Mouse (Mus musculus) splenic B cell, adult 2 months (primary cell): ENCODE measurements around the gene Caly.

ENCODE experiments used
- DNase-seq: peaks from one replicate; pipeline ENCODE4 v3.0.0-alpha.2; 2011; ENCODE audit warnings: low read depth, low spot score
- H3K27me3 ChIP-seq: 2 replicates; pipeline ENCODE4 v1.6.1; 2012; ENCODE audit warnings: mild to moderate bottlenecking, low read length, moderate library complexity, mixed read lengths; ENCODE audit not compliant: control insufficient read depth, poor library complexity, insufficient read depth, severe bottlenecking
- H3K36me3 ChIP-seq: 2 replicates; pipeline ENCODE4 v1.6.1; 2012; ENCODE audit warnings: mild to moderate bottlenecking, low read length, moderate library complexity, mixed read lengths; ENCODE audit not compliant: control insufficient read depth, poor library complexity, insufficient read depth, severe bottlenecking

The Caly gene

GRCm38 (mm10) chr7:140101498-140101897 is 19.1 kb upstream of the Caly start:
- H3K27me3 ChIP-seq: no peaks in the 10 kb centered on the region
- H3K36me3 ChIP-seq: peaks cover 3% of the 10 kb centered on the region; the same call in 1 of the 2 replicates
- DNase-seq: no peak

- no peak for DNase-seq
- H3K27me3 ChIP-seq: no peaks in the 10 kb centered on the region
- no peaks in the 10 kb centered on the region for H3K36me3 ChIP-seq
Observed at GRCm38 (mm10) chr7:140098466-140098865, 16.1 kb upstream of the Caly start.

DNA sequence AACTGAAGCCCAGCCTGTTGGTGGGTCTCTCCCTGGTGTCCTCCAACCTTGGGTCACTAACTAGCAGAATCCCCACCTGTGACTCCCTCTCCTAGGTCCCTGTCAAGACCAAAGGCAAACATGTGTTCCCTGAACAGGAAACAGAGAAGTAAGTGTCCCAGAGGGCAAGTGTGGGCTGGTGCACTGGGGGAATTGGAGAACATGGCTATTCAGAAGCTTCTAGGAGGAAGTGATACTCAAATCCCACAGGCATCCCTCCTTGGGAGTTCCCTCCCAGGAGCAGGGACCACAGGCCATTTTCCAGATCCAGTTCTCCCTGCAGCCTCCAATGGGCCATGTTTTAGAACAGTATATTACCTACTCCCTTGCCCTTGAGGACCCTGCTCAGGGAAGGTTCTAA is 13.7 kb upstream of the Caly start:
- DNase-seq: no peak
- Histone ChIP-seq H3K36me3 (no peaks in the 10 kb centered on the region), H3K27me3 (no peaks in the 10 kb centered on the region)

DNA sequence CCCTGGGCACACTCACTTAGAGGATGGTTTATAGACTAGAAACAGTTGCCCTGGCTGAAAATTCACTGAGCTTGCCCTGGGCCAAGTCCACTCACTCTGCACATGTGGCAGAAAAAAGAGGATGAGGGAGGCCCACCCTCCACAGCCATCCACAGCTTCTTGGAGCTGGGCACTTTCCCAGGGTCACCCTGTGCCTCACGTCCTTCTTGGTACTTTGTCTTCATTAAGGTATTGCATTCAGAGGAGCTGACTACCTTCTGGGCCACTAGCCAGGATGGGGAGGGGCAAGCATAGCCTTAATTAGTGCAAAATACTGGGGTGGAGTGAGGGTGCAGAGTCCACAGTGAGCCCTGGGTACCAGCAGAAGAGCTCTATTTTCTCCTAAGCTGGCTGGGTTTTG is 13.2 kb upstream of the Caly start:
- Histone ChIP-seq H3K36me3 (no peaks in the 10 kb centered on the region), H3K27me3 (no peaks in the 10 kb centered on the region)
- no peak for DNase-seq

- no peaks in the 10 kb centered on the region for H3K36me3 ChIP-seq
- no peaks in the 10 kb centered on the region for H3K27me3 ChIP-seq
- DNase-seq: no peak
Observed at GRCm38 (mm10) chr7:140094954-140095353, 12.6 kb upstream of the Caly start.

DNA sequence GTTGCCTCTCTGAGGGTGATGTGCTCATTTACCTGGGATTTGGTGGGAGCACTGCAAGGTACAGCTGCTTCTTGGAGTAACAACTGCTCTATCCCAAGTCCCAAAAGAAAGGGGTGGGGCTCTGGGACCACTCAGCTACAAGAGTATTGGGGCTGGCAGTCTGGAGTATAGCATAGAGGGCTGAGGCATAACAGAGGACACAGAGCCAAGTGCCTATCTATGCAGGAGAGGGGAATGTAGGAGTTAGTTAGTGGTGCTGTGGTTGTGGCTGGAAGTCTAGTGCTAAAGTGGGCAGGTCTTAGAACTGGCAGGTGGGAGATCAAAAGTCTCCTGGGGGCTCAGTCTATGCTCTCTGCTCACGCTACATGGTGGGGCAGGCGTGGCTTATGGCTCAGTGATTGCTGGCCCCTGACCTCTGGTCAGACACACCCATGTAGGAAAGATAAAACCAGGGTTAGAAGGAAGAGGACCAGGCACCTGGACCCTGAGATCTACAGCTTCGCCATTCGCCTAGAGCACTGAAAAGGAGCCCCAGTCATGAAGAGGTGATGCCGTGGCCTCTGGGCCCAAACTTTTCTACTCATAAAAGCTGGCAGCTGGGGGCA is 10.7 kb upstream of the Caly start, which contains the start of gene Prap1:
TSS of gene Prap1 (plus strand) at position 472 of the 605 bp plus-strand sequence.
- no peaks in the 10 kb centered on the region for H3K36me3 ChIP-seq
- no peaks in the 10 kb centered on the region for H3K27me3 ChIP-seq
- no peak for DNase-seq

DNA sequence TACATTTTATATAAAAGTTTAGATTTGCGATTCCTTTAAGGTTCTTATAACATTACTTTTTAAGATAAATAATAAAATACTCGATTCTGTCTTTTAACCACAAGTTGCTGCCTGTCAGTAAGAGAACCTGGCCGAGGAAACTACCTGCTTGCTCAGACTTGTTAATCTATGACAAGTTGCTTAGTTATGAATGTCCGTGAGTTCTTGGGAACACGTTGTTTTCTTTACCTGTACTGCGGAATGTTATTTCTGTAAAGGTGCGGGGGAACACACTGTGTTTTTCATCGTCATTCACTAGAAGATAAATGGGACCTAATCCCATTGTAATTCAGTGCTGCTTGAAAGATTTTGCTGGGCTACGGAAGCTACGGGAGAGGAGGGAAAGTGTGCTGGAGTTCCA is 8.3 kb upstream of the Caly start:
- Histone ChIP-seq H3K36me3 (no peaks in the 10 kb centered on the region), H3K27me3 (no peaks in the 10 kb centered on the region)
- DNase-seq: no peak

DNA sequence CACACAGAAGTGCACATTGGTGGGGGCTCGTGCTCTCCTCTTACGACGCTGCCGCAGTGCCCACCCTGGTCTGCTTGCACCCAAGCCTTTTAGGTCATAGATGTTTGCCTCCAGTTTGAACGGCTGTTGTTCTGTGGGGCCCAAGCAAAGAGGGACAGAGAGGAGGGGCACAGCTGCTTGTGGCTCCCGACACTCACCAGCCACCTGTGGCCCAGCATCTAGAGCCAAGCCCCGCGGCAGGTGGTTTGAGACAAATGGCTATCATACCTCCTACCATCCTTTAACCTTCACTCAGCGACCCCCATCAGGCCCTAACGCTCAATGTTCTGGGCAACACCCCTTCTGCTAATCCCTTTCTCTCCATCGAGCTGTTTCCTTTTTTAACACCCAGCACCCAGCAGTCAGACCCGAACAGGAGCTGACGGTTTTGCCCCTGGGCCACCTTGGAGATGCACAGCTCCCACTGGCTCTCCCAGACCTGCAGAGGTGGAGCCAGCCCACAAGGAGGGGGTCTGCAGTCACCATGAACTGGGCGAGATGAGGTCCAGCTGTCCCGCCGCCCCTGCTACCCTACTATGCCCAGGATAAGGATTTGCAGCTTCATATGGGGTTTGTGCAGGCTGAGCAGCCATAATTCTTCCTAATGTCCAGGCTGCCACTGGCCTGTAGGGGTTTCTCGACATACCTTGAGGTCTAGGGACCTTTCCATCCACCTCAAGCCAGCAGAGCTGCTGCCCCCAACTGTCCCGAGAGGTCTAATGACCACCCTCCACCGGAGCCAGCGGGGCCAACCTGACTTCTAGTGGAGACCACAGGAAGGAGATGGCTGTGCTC is 723 bp downstream of the Caly start:
- H3K36me3 ChIP-seq: no peaks in the 10 kb centered on the region
- no peak for DNase-seq
- H3K27me3 ChIP-seq: no peaks in the 10 kb centered on the region

DNA sequence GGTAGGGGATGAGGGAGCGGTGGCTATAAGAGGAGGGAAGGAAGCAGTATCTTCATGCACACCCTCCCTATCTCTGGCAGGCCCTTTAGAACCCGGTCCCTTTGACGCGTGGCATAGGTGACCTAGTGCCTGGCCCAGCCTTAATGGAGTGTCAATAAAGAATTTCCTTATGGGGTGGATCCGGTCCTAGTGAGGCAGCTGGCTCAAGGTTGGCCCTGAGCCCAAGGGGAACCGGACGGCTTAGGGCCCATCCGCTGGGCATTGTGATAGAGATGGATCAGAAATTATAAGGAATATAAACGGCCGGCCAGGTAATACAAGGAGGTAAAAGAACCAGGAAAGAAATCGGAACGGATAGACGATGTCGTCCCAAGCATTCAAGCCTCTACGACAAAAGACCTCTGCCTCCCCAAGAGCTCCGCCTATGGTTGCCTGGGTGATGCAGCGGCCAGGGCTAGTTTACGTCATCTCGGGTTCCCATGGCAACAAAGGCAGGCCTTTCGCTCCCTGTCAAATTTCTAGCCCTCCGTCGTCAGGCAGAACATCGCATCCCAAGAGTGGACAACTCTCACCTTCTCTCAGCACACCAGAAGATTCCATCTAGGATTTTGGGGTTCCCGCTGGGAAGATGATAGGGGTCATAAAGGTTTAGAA is 1.7 kb downstream of the Caly start:
- Histone ChIP-seq H3K27me3 (no peaks in the 10 kb centered on the region), H3K36me3 (no peaks in the 10 kb centered on the region)
- peak; percentile 46 for DNase-seq

DNA sequence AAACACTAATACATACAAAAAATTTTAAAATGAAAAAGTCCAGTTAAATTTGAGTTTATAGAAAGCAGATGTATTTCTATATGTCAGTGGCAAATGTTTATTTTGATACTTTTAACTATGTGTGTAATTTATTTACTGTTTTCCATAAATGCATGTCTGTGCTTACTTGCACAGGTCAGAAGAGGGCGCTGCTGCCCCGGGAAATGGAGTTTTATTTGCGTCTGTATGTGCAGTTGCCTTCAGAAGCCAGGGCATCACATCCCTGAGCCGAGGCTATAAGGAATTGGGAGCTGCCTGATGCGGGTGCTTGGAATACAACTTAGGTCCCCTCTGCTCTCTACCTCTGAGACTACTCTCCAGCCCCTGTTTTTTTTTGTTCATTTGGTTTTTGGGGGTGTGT is 3.6 kb downstream of the Caly start:
- DNase-seq: peak; percentile 78
- Histone ChIP-seq H3K36me3 (no peaks in the 10 kb centered on the region), H3K27me3 (no peaks in the 10 kb centered on the region)

GRCm38 (mm10) chr7:140077698-140078097 is 4.7 kb downstream of the Caly start:
- DNase-seq: no peak
- no peaks in the 10 kb centered on the region for H3K27me3 ChIP-seq
- H3K36me3 ChIP-seq: no peaks in the 10 kb centered on the region

DNA sequence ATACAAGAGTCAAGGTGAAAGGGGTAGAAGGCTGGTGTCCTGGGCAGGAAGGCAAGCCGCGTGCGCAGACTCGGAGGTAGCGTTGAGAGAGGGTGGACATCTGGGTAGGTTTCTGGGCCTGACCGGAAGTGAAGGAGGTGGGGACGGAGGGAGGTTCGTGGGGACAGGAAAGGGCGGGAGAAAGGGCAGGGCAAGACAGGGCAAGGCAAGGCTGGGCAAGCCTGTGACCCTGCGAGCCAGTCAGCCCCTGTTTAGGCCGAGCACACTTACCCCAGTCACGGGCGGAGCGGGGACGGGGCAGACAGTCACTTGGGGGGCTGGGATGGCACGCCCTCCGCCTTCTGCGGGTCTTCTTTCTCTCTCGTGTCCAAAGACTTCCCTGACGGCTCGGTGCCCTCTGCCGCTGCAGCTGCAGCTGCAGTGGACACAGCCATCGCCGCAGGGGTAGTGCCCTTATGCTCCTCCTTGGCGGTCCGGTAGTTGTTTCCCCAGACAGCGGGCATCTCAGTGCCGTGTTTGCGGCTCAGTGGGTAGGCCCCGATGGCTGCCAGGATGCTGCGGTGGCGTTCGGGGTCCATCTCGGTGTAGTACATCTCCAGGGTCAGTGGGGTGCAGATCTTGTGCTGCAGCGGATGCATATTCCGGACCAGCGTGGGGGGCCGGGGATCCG is 12.2 kb downstream of the Caly start:
- no peaks in the 10 kb centered on the region for H3K36me3 ChIP-seq
- DNase-seq: no peak
- H3K27me3 ChIP-seq: no peaks in the 10 kb centered on the region; the same call in 1 of the 2 replicates

DNA sequence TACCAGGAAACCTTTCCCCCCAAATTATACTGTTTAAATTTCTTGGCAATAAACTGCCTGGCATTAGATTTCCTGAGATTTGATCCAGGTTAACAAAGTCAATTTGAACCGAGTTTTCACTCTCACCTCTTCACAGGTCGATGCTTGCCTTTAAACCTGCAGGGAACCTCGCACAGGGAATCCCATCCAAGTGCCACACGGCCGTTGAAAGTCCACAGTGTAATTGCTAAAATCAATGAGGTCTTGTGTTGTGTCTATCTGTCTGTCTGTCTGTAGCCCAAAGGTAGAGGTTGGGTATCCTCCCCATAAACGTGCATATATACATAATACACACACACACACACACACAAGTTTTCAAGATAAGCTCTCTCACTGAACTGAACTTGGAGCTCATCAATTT is 15.0 kb downstream of the Caly start:
- Histone ChIP-seq H3K36me3 (no peaks in the 10 kb centered on the region), H3K27me3 (no peaks in the 10 kb centered on the region; the same call in 1 of the 2 replicates)
- DNase-seq: no peak

DNA sequence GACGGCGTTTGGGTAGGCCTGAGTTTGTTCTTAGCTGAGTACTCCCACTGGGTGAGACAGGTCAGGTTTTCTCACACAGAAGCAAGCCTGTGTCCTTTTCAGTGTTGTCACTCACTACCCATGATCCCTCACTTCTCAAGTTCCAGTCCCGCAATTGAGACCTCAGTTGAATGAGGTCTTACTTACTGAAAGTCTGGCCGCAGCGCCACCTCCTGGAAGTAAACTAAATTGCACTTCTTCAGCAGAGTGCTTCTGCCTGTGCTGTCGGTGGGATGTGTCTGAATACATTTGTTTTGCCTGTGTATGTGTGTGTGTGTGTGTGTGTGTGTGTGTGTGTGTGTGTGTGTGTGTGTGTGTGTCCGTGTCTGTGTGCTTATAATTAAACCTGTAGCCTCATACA is 19.3 kb downstream of the Caly start:
- Histone ChIP-seq H3K36me3 (no peaks in the 10 kb centered on the region), H3K27me3 (peaks cover 2% of the 10 kb centered on the region; the same call in 1 of the 2 replicates)
- DNase-seq: peak; percentile 80

DNA sequence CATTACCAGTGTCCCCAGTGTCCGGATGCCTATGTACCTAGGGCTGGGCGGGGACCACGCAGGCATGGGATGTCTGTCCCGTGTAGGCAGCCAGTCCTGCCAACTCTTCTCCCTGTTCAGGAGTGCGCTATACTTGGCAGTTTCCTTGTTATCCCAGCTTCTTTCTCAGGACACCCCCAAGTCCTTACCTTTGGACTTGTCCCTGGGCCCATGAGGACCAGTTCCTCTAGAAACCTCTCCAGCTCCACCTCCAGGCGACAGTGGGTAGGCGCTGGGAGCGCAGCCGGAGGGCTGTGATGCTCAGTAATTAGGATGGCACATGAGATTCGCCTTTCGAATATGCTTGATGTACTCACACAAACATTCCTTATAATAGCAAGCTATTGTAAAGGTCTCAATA is 20.0 kb downstream of the Caly start:
- Histone ChIP-seq H3K36me3 (no peaks in the 10 kb centered on the region), H3K27me3 (peaks cover 4% of the 10 kb centered on the region)
- DNase-seq: peak; percentile 15
